Mouse (Mus musculus): ENCODE results near the gene Efhc1.

- no peak for TF ChIP-seq POLR2A (IDR thresholded peaks at IDR 0.05; ENCODE audit: low read depth, low read length)
- TF ChIP-seq CTCF (IDR thresholded peaks at IDR 0.05; ENCODE audit: borderline replicate concordance, insufficient read depth, low read length) = no peak
These were observed 39.3 kb upstream of the Efhc1 start for GRCm38 (mm10) chr1:20912115-20912514.
